Mouse (Mus musculus) myocyte (in vitro differentiated cells): ENCODE measurements at regions not wholly inside any gene's neighbourhood (a gene's known extent, or its start where the extent isn't known, plus 50 kb on each side); places are given as distances from the start of the nearest gene placed in this dataset.
"Not testable (repeated sequence)": the region's sequence is repeated elsewhere in the genome, so short reads cannot be mapped to it uniquely, and the experiment has no call there.

Experiments used
- H3K27me3 ChIP-seq: one replicate; pipeline ENCODE4 v1.6.1; 2011; ENCODE audit not compliant: control insufficient read depth, insufficient read depth, insufficient read length
- H3K36me3 ChIP-seq: one replicate; pipeline ENCODE4 v1.6.1; 2011; ENCODE audit not compliant: control insufficient read depth, insufficient read depth
- H3K4me2 ChIP-seq: one replicate; pipeline ENCODE4 v1.6.1; 2011; ENCODE audit warnings: low read depth, control low read depth
- H3K4me3 ChIP-seq: one replicate; pipeline ENCODE4 v1.5.1; 2011; ENCODE audit warnings: mild to moderate bottlenecking, control low read depth, moderate library complexity
- H3K79me2 ChIP-seq: one replicate; pipeline ENCODE4 v1.6.1; 2011; ENCODE audit not compliant: control insufficient read depth, insufficient read depth
- H3ac ChIP-seq: one replicate; pipeline ENCODE4 v1.6.1; 2011; ENCODE audit not compliant: control insufficient read depth, insufficient read length
- CEBPB ChIP-seq: IDR thresholded peaks from 2 replicates; pipeline ENCODE4 v1.6.1; 2011; ENCODE audit warnings: mild to moderate bottlenecking, moderate library complexity; ENCODE audit not compliant: poor library complexity, insufficient read depth, severe bottlenecking
- E2F4 ChIP-seq: IDR thresholded peaks from one replicate; pipeline ENCODE4 v1.6.1; 2011; ENCODE audit warnings: mild to moderate bottlenecking, control low read depth, moderate library complexity; ENCODE audit not compliant: insufficient read depth
- MAX ChIP-seq: IDR thresholded peaks from one replicate; pipeline ENCODE4 v1.6.1; 2011; ENCODE audit warnings: low read depth, mild to moderate bottlenecking, control low read depth
- MYOD1 ChIP-seq, 3 experiments: IDR thresholded peaks; one replicate each; pipeline ENCODE4 v1.6.1; 2011; ENCODE audit warnings: control low read depth in 2 of 3, low read depth in 2 of 3, mild to moderate bottlenecking in 2 of 3, moderate library complexity in 1 of 3; ENCODE audit not compliant: insufficient read length in 2 of 3, control insufficient read depth in 1 of 3
- MYOG ChIP-seq, 3 experiments: IDR thresholded peaks; one replicate each; pipeline ENCODE4 v1.6.1; 2011; ENCODE audit warnings: control low read depth in 2 of 3, low read depth in 2 of 3, mild to moderate bottlenecking in 2 of 3; ENCODE audit not compliant: insufficient read length in 2 of 3, control insufficient read depth in 1 of 3, insufficient read depth in 1 of 3
- POLR2A ChIP-seq: IDR thresholded peaks from one replicate; pipeline ENCODE4 v1.6.1; 2011; ENCODE audit warnings: low read depth, mild to moderate bottlenecking, control low read depth, moderate library complexity; ENCODE audit not compliant: insufficient read length
- POLR2AphosphoS2 ChIP-seq: IDR thresholded peaks from one replicate; pipeline ENCODE4 v1.6.1; 2011; ENCODE audit warnings: low read depth, control low read depth; ENCODE audit not compliant: insufficient read length
- REST ChIP-seq: IDR thresholded peaks from one replicate; pipeline ENCODE4 v1.6.1; 2011; ENCODE audit warnings: mild to moderate bottlenecking, control low read depth, moderate library complexity; ENCODE audit not compliant: insufficient read depth, insufficient read length
- SRF ChIP-seq: IDR thresholded peaks from one replicate; pipeline ENCODE4 v1.6.1; 2011; ENCODE audit warnings: low read depth; ENCODE audit not compliant: control insufficient read depth, insufficient read length
- TCF12 ChIP-seq: IDR thresholded peaks from one replicate; pipeline ENCODE4 v1.6.1; 2011; ENCODE audit warnings: mild to moderate bottlenecking, control low read depth; ENCODE audit not compliant: poor library complexity, insufficient read depth, severe bottlenecking
- TCF3 ChIP-seq: IDR thresholded peaks from one replicate; pipeline ENCODE4 v1.6.1; 2011; ENCODE audit warnings: low read depth, control low read depth; ENCODE audit not compliant: insufficient read length
- USF1 ChIP-seq: IDR thresholded peaks from one replicate; pipeline ENCODE4 v1.6.1; 2011; ENCODE audit warnings: low read depth, mild to moderate bottlenecking, control low read depth, moderate library complexity

- Histone ChIP-seq H3K79me2 (no peaks in the 10 kb centered on the region), H3K36me3 (no peaks in the 10 kb centered on the region)
These were observed 510.2 kb downstream of the Isl1 start for GRCm38 (mm10) chr13:115799294-115799693.

GRCm38 (mm10) chr13:115751271-115751670 lies 558.2 kb downstream of the Isl1 start:
- H3K4me2 ChIP-seq, result peak overlapping the region; percentile 8
- no peaks in the 10 kb centered on the region for H3K36me3 ChIP-seq

More at GRCm38 (mm10) chr13:115799294-115799693, 510.2 kb downstream of the Isl1 start:
- Histone ChIP-seq H3K4me3 (no peak overlapping the region), H3K4me2 (peak overlapping the region; percentile 23), H3ac (no peak overlapping the region), H3K27me3 (no peaks in the 10 kb centered on the region)
- TF ChIP-seq TCF12, result no peak
- TF ChIP-seq MAX, result no peak
- no peak for TF ChIP-seq POLR2AphosphoS2

GRCm38 (mm10) chr13:115742080-115742479 lies 567.4 kb downstream of the Isl1 start:
- not testable (repeated sequence) for H3K79me2 ChIP-seq, H3ac ChIP-seq, H3K4me2 ChIP-seq, H3K36me3 ChIP-seq, H3K27me3 ChIP-seq, H3K4me3 ChIP-seq

More at GRCm38 (mm10) chr13:115751271-115751670, 558.2 kb downstream of the Isl1 start:
- H3ac ChIP-seq, result no peak overlapping the region
- no peaks in the 10 kb centered on the region for H3K27me3 ChIP-seq
- TF ChIP-seq USF1 (no peak), MYOD1 (IDR thresholded peaks at IDR 0.05; ENCODE audit: control insufficient read depth in 1 of 3, insufficient read length in 2 of 3, low read depth in 2 of 3) (peak in 1 of 3 experiments; percentile 11)
- no peaks in the 10 kb centered on the region for H3K79me2 ChIP-seq
- no peak overlapping the region for H3K4me3 ChIP-seq

GRCm38 (mm10) chr13:115727986-115728385 lies 581.5 kb downstream of the Isl1 start:
- H3K27me3 ChIP-seq, result no peaks in the 10 kb centered on the region
- no peak overlapping the region for H3K4me2 ChIP-seq
- H3ac ChIP-seq, result no peak overlapping the region
- no peaks in the 10 kb centered on the region for H3K36me3 ChIP-seq
- H3K79me2 ChIP-seq, result no peaks in the 10 kb centered on the region
- TF ChIP-seq TCF12 (no peak), E2F4 (no peak), CEBPB (no peak), MYOD1 (IDR thresholded peaks at IDR 0.05; ENCODE audit: control insufficient read depth in 1 of 3, insufficient read length in 2 of 3, low read depth in 2 of 3) (no peak), POLR2AphosphoS2 (no peak), SRF (no peak), TCF3 (no peak), MYOG (IDR thresholded peaks at IDR 0.05; ENCODE audit: control insufficient read depth in 1 of 3, insufficient read depth in 1 of 3, insufficient read length in 2 of 3, low read depth in 2 of 3) (no peak), REST (no peak), POLR2A (no peak), MAX (no peak)
- no peak overlapping the region for H3K4me3 ChIP-seq

GRCm38 (mm10) chr13:115725356-115725952 lies 584.0 kb downstream of the Isl1 start:
- H3K27me3 ChIP-seq, result no peaks in the 10 kb centered on the region
- H3K4me3 ChIP-seq, result no peak overlapping the region
- no peaks in the 10 kb centered on the region for H3K79me2 ChIP-seq
- TF ChIP-seq CEBPB, result no peak
- TF ChIP-seq POLR2AphosphoS2, result no peak
- TF ChIP-seq MYOD1 (IDR thresholded peaks at IDR 0.05; ENCODE audit: control insufficient read depth in 1 of 3, insufficient read length in 2 of 3, low read depth in 2 of 3), result no peak
- TF ChIP-seq E2F4, result no peak
- TF ChIP-seq REST, result no peak
- TF ChIP-seq TCF3, result no peak
- no peak for TF ChIP-seq SRF
- no peak for TF ChIP-seq USF1
- TF ChIP-seq POLR2A, result no peak
- no peak for TF ChIP-seq MAX
- TF ChIP-seq TCF12, result no peak
- TF ChIP-seq MYOG (IDR thresholded peaks at IDR 0.05; ENCODE audit: control insufficient read depth in 1 of 3, insufficient read depth in 1 of 3, insufficient read length in 2 of 3, low read depth in 2 of 3), result no peak
- H3K36me3 ChIP-seq, result no peaks in the 10 kb centered on the region
- no peak overlapping the region for H3ac ChIP-seq
- no peak overlapping the region for H3K4me2 ChIP-seq

GRCm38 (mm10) chr13:115719276-115719675 lies 590.2 kb downstream of the Isl1 start:
- H3K79me2 ChIP-seq, result no peaks in the 10 kb centered on the region
- TF ChIP-seq MYOD1 (IDR thresholded peaks at IDR 0.05; ENCODE audit: control insufficient read depth in 1 of 3, insufficient read length in 2 of 3, low read depth in 2 of 3) (no peak), CEBPB (no peak), SRF (no peak), REST (no peak), TCF12 (no peak)

More at GRCm38 (mm10) chr13:115719276-115719675, 590.2 kb downstream of the Isl1 start:
- H3K4me2 ChIP-seq, result no peak overlapping the region
- H3ac ChIP-seq, result no peak overlapping the region
- H3K36me3 ChIP-seq, result no peaks in the 10 kb centered on the region
- H3K4me3 ChIP-seq, result no peak overlapping the region
- no peaks in the 10 kb centered on the region for H3K27me3 ChIP-seq
